Mouse (Mus musculus): Measurements from ENCODE around the gene Btbd35f28. TPM values are rescaled to one million over a fixed set of nuclear protein-coding genes. Genes with fewer than 3 reads are reported as not detected.
"Not testable (repeated sequence)": the region's sequence is repeated elsewhere in the genome, so short reads cannot be mapped to it uniquely, and the experiment has no call there.

Gene Btbd35f28
- total RNA-seq (2017) = not detected in 2 replicates

- ATAC-seq (replicated peaks in 1 of 2; ENCODE audit: insufficient read depth in 1 of 2, low FRiP score in 2 of 2, low TSS enrichment in 1 of 2, low read depth in 1 of 2, poor library complexity in 2 of 2, severe bottlenecking in 2 of 2) = not testable (repeated sequence)
Observed at GRCm38 (mm10) chrX:4196276-4196675, at the start of gene Btbd35f28. Gene Btbd35f28, plus strand, starts transcription at chrX:4196576.

Other genes with a start within 250 kb of the Btbd35f28 start
- not detected in 2 replicates for gene Btbd35f16, start 239.6 kb upstream of the Btbd35f28 start, total RNA-seq (2017)
- gene Btbd35f3, start 158.9 kb upstream of the Btbd35f28 start, total RNA-seq (2017) = not detected in 2 replicates
- gene Btbd35f20, start 94.7 kb downstream of the Btbd35f28 start, total RNA-seq (2017) = not detected in 2 replicates
- not detected in 2 replicates for gene Btbd35f17, start 174.1 kb downstream of the Btbd35f28 start, total RNA-seq (2017)

All from hematopoietic stem cell, adult 5-6 weeks (primary cell).